Comparison of ENCODE assay signal across 10 mouse cellular contexts in genomic region chr4:133104194-133104569, GRCm38 (mm10). TPM values are rescaled to one million over a fixed set of nuclear protein-coding genes. Genes with fewer than 3 reads are reported as not detected.
DNase-seq lines count a peak whose midpoint lies in the region; ATAC-seq and TF ChIP-seq lines count a peak whose summit lies in the region.
"Had no signal": no experiment of that assay in that cellular context is flagged by ENCODE, and none has a peak within 500 bp of the region (broad histone marks: within the 10 kb centered on the region; RNA-seq: fewer than 3 reads in every experiment).

No protein-coding gene starts in this region.

- no peaks in the 10 kb centered on the region for H3K36me3 ChIP-seq in heart, adult 2 months (ENCODE audit: control insufficient read depth, insufficient read depth, low read length)
- no peaks in the 10 kb centered on the region for H3K36me3 ChIP-seq in ES-Bruce4 (ENCODE audit: control insufficient read depth, insufficient read depth, low read length, poor library complexity, severe bottlenecking)
- no peaks in the 10 kb centered on the region for H3K36me3 ChIP-seq in lung, embryonic 14.5 days (ENCODE audit: insufficient read depth)
- 0 out of 2 replicates have a peak, but pooled peaks cover 3% of the 10 kb centered on the region for H3K36me3 ChIP-seq in forebrain, embryonic 13.5 days (ENCODE audit: poor library complexity, severe bottlenecking)

- peak overlapping the region; percentile 14; the same call in 1 of the 2 replicates for H3K9ac ChIP-seq in heart, adult 2 months (ENCODE audit: low read depth, low read length)
- peak overlapping the region; percentile 70 for H3K9ac ChIP-seq in ES-Bruce4 (ENCODE audit: low read depth, poor library complexity, severe bottlenecking)
- no peak overlapping the region for H3K9ac ChIP-seq in lung, embryonic 14.5 days
- no peak overlapping the region for H3K9ac ChIP-seq in forebrain, embryonic 13.5 days

- no peak for DNase-seq in heart, adult 2 months
- DNase-seq in heart, postnatal 25 days (ENCODE audit: low spot score): no peak
- DNase-seq in heart, postnatal 4 days: peak; percentile 34
- peak; percentile 69 for DNase-seq in lung, embryonic 14.5 days
- no peak for DNase-seq in cerebellum, adult 18-20 months
- no peak for DNase-seq in ovary, postnatal 10 days (ENCODE audit: low spot score)
- DNase-seq: thymus, adult 18-20 months had no signal

- no peak overlapping the region for H3K4me3 ChIP-seq in heart, adult 2 months
- peak overlapping the region; percentile 75 for H3K4me3 ChIP-seq in ES-Bruce4 (ENCODE audit: low read depth, low read length)
- no peak overlapping the region for H3K4me3 ChIP-seq in lung, embryonic 14.5 days (ENCODE audit: low read depth, low read length)
- H3K4me3 ChIP-seq in forebrain, embryonic 13.5 days: no peak overlapping the region
- H3K4me3 ChIP-seq: erythroblast, embryonic 14.5 days had no signal

- H3K79me2 ChIP-seq in heart, adult 2 months (replicated peaks; ENCODE audit: control insufficient read depth, insufficient read depth, low read length): no peaks in the 10 kb centered on the region

- H3K4me1 ChIP-seq in heart, adult 2 months (ENCODE audit: control insufficient read depth, insufficient read depth, low read length): peaks cover 30% of the 10 kb centered on the region
- peaks cover 3% of the 10 kb centered on the region for H3K4me1 ChIP-seq in ES-Bruce4 (ENCODE audit: control insufficient read depth, insufficient read depth, low read length)
- peaks cover 12% of the 10 kb centered on the region for H3K4me1 ChIP-seq in lung, embryonic 14.5 days (ENCODE audit: insufficient read depth)
- H3K4me1 ChIP-seq in forebrain, embryonic 13.5 days: peaks cover 4% of the 10 kb centered on the region; the same call in 1 of the 2 replicates

- TF ChIP-seq CTCF in heart, adult 2 months (IDR thresholded peaks at IDR 0.05): no peak
- TF ChIP-seq CTCF in ES-Bruce4 (IDR thresholded peaks at IDR 0.05; ENCODE audit: low read depth, low read length): no peak
- no peak for TF ChIP-seq CTCF in lung, embryonic 14.5 days (IDR thresholded peaks at IDR 0.05; ENCODE audit: low read depth)

- TF ChIP-seq POLR2A in heart, adult 2 months (IDR thresholded peaks at IDR 0.05; ENCODE audit: insufficient read depth, low read depth, low read length): no peak
- TF ChIP-seq POLR2A in ES-Bruce4 (IDR thresholded peaks at IDR 0.05; ENCODE audit: insufficient read depth, low read length): no peak

- H3K27me3 ChIP-seq in heart, adult 2 months (ENCODE audit: control insufficient read depth, insufficient read depth, low read length): no peaks in the 10 kb centered on the region
- no peaks in the 10 kb centered on the region for H3K27me3 ChIP-seq in ES-Bruce4 (ENCODE audit: control insufficient read depth, insufficient read depth, low read length, poor library complexity, severe bottlenecking)
- no peaks in the 10 kb centered on the region for H3K27me3 ChIP-seq in lung, embryonic 14.5 days (ENCODE audit: insufficient read depth, low read length)
- no peaks in the 10 kb centered on the region for H3K27me3 ChIP-seq in forebrain, embryonic 13.5 days

- peak overlapping the region; percentile 42 for H3K27ac ChIP-seq in heart, adult 2 months
- H3K27ac ChIP-seq in ES-Bruce4 (ENCODE audit: insufficient read depth, low read length): peak overlapping the region; percentile 98
- H3K27ac ChIP-seq in lung, embryonic 14.5 days (ENCODE audit: low read depth): peak overlapping the region; percentile 89
- no peak overlapping the region for H3K27ac ChIP-seq in forebrain, embryonic 13.5 days

- WGBS in heart, adult 2 months: 31% methylated on average over 10 of the region's 10 CpGs
- 19% methylated on average over 10 of the region's 10 CpGs for WGBS in lung, embryonic 14.5 days
- 37% methylated on average over 10 of the region's 10 CpGs for WGBS in forebrain, embryonic 13.5 days

- TF ChIP-seq EP300 in heart, adult 2 months (IDR thresholded peaks at IDR 0.05; ENCODE audit: insufficient read depth, low read depth, low read length): no peak
- peak; percentile 71 for TF ChIP-seq EP300 in ES-Bruce4 (IDR thresholded peaks at IDR 0.05; ENCODE audit: insufficient read depth, low read depth, low read length)

- peak; percentile 71 for ATAC-seq in lung, embryonic 14.5 days (ENCODE audit: insufficient read depth)
- ATAC-seq in forebrain, embryonic 13.5 days: no peak

- no peaks in the 10 kb centered on the region for H3K9me3 ChIP-seq in ES-Bruce4 (replicated peaks; ENCODE audit: control insufficient read depth, insufficient read depth, low read length, poor library complexity, severe bottlenecking)
- H3K9me3 ChIP-seq in lung, embryonic 14.5 days (ENCODE audit: low read depth, low read length): no peaks in the 10 kb centered on the region
- H3K9me3 ChIP-seq in forebrain, embryonic 13.5 days (replicated peaks): no peaks in the 10 kb centered on the region

- peak overlapping the region; percentile 16 for H3K4me2 ChIP-seq in lung, embryonic 14.5 days
- H3K4me2 ChIP-seq in forebrain, embryonic 13.5 days: no peak overlapping the region

- intact Hi-C loops in heart, adult 2 months (cut with DNase I): no loop called here
- intact Hi-C loops in heart, postnatal 25 days (cut with DNase I): no loop called here

RNA-seq across cellular contexts. Expression of gene Wasf2, which starts 26.1 kb away (rescaled TPM):
- 10 to 100 TPM; 77.5 to 83.8 TPM for total RNA-seq in heart, adult 2 months (2021)
- polyA plus RNA-seq in heart, adult 2 months (2012; rRNA removed): 34.6 and 39.7 TPM in 2 replicates
- 100 to 1,000 TPM in 1 of 2 experiments, 10 to 100 TPM in 1; 77.7 to 110 TPM for total RNA-seq in heart, postnatal 25 days (2021)
- 102 and 103 TPM in 2 replicates for polyA plus RNA-seq in ES-Bruce4 (2011; ENCODE audit: insufficient read depth, insufficient read length, low read depth, missing spikeins)
- 100 to 1,000 TPM; 141 to 149 TPM for total RNA-seq in heart, postnatal 4 days (2021)
- polyA plus RNA-seq in lung, embryonic 14.5 days (2014; fragmentation: Nextera tagmentation; extraction: Ambion mirVana): 96.3 and 101 TPM in 2 replicates
- polyA plus RNA-seq in forebrain, embryonic 13.5 days (2015; fragmentation: Nextera tagmentation; extraction: Ambion mirVana): 36.7 and 42.9 TPM in 2 replicates

Comparison
In these comparisons a context has a peak if more than half of its experiments do, and no peak if none do; other contexts are left out.
1. DNase-seq: peak in heart, postnatal 4 days (single experiment) and lung, embryonic 14.5 days (single experiment); none in heart, adult 2 months (0 of 2), heart, postnatal 25 days (single experiment), cerebellum, adult 18-20 months (0 of 2) and ovary, postnatal 10 days (single experiment).
2. H3K9ac ChIP-seq: peak in heart, adult 2 months (single experiment) and ES-Bruce4 (single experiment); none in lung, embryonic 14.5 days (single experiment) and forebrain, embryonic 13.5 days (single experiment).